In the genomic region with DNA sequence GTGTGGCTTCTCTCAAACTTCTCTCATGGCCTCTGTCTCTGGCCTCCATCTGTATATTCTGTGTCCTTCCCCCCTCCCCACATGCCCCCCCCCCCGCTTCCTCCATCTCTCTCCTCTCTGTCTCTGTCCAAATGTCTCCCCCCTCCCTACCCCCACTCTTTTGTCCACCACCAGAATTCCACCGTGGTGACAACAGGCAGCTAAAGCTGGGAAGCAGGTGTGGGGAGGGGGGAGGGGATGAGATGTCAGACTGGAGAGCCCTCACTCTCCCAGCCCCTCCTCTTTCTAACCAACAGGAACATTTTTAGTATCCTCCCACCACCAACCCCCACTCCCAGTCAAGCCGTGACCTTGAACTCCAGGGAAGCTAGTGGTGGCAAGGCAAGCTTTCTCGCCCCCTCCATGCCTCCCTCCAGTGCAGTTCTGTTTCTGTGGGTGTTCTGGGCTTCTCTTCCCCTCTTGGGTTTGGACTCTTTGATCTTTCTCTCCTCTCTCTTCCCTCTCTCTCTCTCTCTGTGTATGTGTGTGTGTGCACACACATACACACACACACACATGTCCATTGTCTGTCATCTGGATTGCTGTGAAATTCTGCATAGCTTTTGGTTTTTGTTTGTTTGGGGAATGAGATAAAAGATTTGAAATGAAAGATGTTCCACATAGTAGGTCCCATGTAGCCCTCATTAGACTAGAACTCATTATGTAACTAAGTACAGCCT, we compare ENCODE assay signal across 8 mouse cellular contexts. TPM values are rescaled to one million over a fixed set of nuclear protein-coding genes. Genes with fewer than 3 reads are reported as not detected.
DNase-seq lines count a peak whose midpoint lies in the region; ATAC-seq and TF ChIP-seq lines count a peak whose summit lies in the region.

A gene (minus strand): TSS at position 51 of the 719 bp plus-strand sequence.

- peak within 1 kb of the TSS; percentile 62 for H3K27ac ChIP-seq in hindbrain, embryonic 10.5 days
- no peak within 1 kb of the TSS for H3K27ac ChIP-seq in hindbrain, embryonic 14.5 days
- no peak within 1 kb of the TSS for H3K27ac ChIP-seq in MEL (ENCODE audit: control insufficient read depth, low read depth, low read length)
- H3K27ac ChIP-seq in limb, embryonic 14.5 days (replicated peaks; ENCODE audit: low read depth, low read length): no peak within 1 kb of the TSS

- no peaks in the 10 kb centered on the region for H3K36me3 ChIP-seq in hindbrain, embryonic 10.5 days
- H3K36me3 ChIP-seq in hindbrain, embryonic 14.5 days (replicated peaks; ENCODE audit: control insufficient read depth, insufficient read depth): no peaks in the 10 kb centered on the region
- H3K36me3 ChIP-seq in MEL (ENCODE audit: control insufficient read depth in 1 of 2, insufficient read depth in 2 of 2, low read length in 2 of 2): peaks cover 0 to 16% of the 10 kb centered on the region in 2 experiments; a peak in 2 of 4 replicates
- H3K36me3 ChIP-seq in limb, embryonic 14.5 days (ENCODE audit: control insufficient read depth, insufficient read depth, low read length): no peaks in the 10 kb centered on the region

- H3K4me3 ChIP-seq in hindbrain, embryonic 10.5 days: no peak within 1 kb of the TSS
- H3K4me3 ChIP-seq in hindbrain, embryonic 14.5 days (replicated peaks; ENCODE audit: low read length): no peak within 1 kb of the TSS
- no peak within 1 kb of the TSS for H3K4me3 ChIP-seq in MEL (ENCODE audit: control insufficient read depth in 1 of 2, insufficient read depth in 1 of 2, low read depth in 2 of 2, low read length in 2 of 2)
- peak within 1 kb of the TSS; percentile 11; the same call in 1 of the 2 replicates for H3K4me3 ChIP-seq in limb, embryonic 14.5 days (replicated peaks; ENCODE audit: low read length)
- no peak within 1 kb of the TSS for H3K4me3 ChIP-seq in lung, adult 2 months (replicated peaks; ENCODE audit: extremely low read depth, low read depth, low read length)

- WGBS in hindbrain, embryonic 10.5 days: 21% methylated on average over 4 of the region's 4 CpGs
- WGBS in hindbrain, embryonic 14.5 days: 24% methylated on average over 3 of the region's 4 CpGs
- WGBS in limb, embryonic 14.5 days: 10% methylated on average over 4 of the region's 4 CpGs
- 40% methylated on average over 4 of the region's 4 CpGs for WGBS in lung, adult 2 months

- H3K9me3 ChIP-seq in hindbrain, embryonic 10.5 days: no peaks in the 10 kb centered on the region
- H3K9me3 ChIP-seq in hindbrain, embryonic 14.5 days (ENCODE audit: control insufficient read depth, low read length): no peaks in the 10 kb centered on the region
- no peaks in the 10 kb centered on the region for H3K9me3 ChIP-seq in MEL (replicated peaks; ENCODE audit: insufficient read depth, low read length)
- H3K9me3 ChIP-seq in limb, embryonic 14.5 days (ENCODE audit: control insufficient read depth, low read length): no peaks in the 10 kb centered on the region

- H3K27me3 ChIP-seq in hindbrain, embryonic 10.5 days (ENCODE audit: insufficient read depth, poor library complexity, severe bottlenecking): peaks cover 21% of the 10 kb centered on the region
- no peaks in the 10 kb centered on the region for H3K27me3 ChIP-seq in hindbrain, embryonic 14.5 days (ENCODE audit: control insufficient read depth, insufficient read depth, low read length)
- H3K27me3 ChIP-seq in MEL (ENCODE audit: control insufficient read depth in 1 of 2, insufficient read depth in 2 of 2, low read length in 2 of 2): no peaks in the 10 kb centered on the region
- H3K27me3 ChIP-seq in limb, embryonic 14.5 days (ENCODE audit: control insufficient read depth, insufficient read depth, low read length): no peaks in the 10 kb centered on the region

- no peak for ATAC-seq in hindbrain, embryonic 14.5 days (ENCODE audit: low FRiP score)
- peak; percentile 64 for ATAC-seq in limb, embryonic 14.5 days (ENCODE audit: low FRiP score, low read depth)

- no peak for TF ChIP-seq EP300 in MEL (IDR thresholded peaks at IDR 0.05; ENCODE audit: low read depth in 1 of 2, low read length in 2 of 2)

- no peak within 1 kb of the TSS for H3K9ac ChIP-seq in hindbrain, embryonic 14.5 days
- H3K9ac ChIP-seq in MEL (ENCODE audit: control insufficient read depth, low read depth, low read length, poor library complexity, severe bottlenecking): no peak within 1 kb of the TSS
- no peak within 1 kb of the TSS for H3K9ac ChIP-seq in limb, embryonic 14.5 days (ENCODE audit: low read depth, low read length, severe bottlenecking)

- TF ChIP-seq POLR2A in MEL (IDR thresholded peaks at IDR 0.05; ENCODE audit: control insufficient read depth in 1 of 2, insufficient read depth in 1 of 2, low read depth in 1 of 2, low read length in 2 of 2, poor library complexity in 1 of 2): no peak; a peak in 2 of 4 replicates
- no peak for TF ChIP-seq POLR2A in limb, embryonic 14.5 days (IDR thresholded peaks at IDR 0.05; ENCODE audit: borderline replicate concordance, extremely low read depth, insufficient read depth, insufficient read length)
- TF ChIP-seq POLR2A in lung, adult 2 months (IDR thresholded peaks at IDR 0.05; ENCODE audit: borderline replicate concordance, extremely low read depth, low read depth, low read length): no peak

- no peak for TF ChIP-seq CTCF in MEL (IDR thresholded peaks at IDR 0.05 in 2 of 3, conservative IDR thresholded peaks at IDR 0.05 in 1 of 3; ENCODE audit: control insufficient read depth in 1 of 3, insufficient read depth in 1 of 3, low read depth in 2 of 3, low read length in 3 of 3, poor library complexity in 1 of 3, severe bottlenecking in 1 of 3)
- TF ChIP-seq CTCF in lung, adult 2 months (IDR thresholded peaks at IDR 0.05; ENCODE audit: insufficient read depth, low read length): no peak

- H3K4me1 ChIP-seq in hindbrain, embryonic 10.5 days (replicated peaks): peaks cover 32% of the 10 kb centered on the region
- no peaks in the 10 kb centered on the region for H3K4me1 ChIP-seq in hindbrain, embryonic 14.5 days (replicated peaks; ENCODE audit: control insufficient read depth, insufficient read depth, low read length)
- peaks cover 5 to 18% of the 10 kb centered on the region in 2 experiments; a peak in 3 of 4 replicates for H3K4me1 ChIP-seq in MEL (ENCODE audit: control insufficient read depth in 1 of 2, insufficient read depth in 2 of 2, low read length in 2 of 2)
- peaks cover 9% of the 10 kb centered on the region; the same call in 1 of the 2 replicates for H3K4me1 ChIP-seq in limb, embryonic 14.5 days (ENCODE audit: control insufficient read depth, insufficient read depth, low read length)
- H3K4me1 ChIP-seq in lung, adult 2 months (ENCODE audit: control insufficient read depth, insufficient read depth, low read length): no peaks in the 10 kb centered on the region

- no peak for TF ChIP-seq RAD21 in MEL (IDR thresholded peaks at IDR 0.05; ENCODE audit: low read depth, low read length)

- peak; percentile 42 for DNase-seq in hindbrain, embryonic 10.5 days (ENCODE audit: low spot score)
- DNase-seq in hindbrain, embryonic 14.5 days (ENCODE audit: low spot score): no peak
- no peak for DNase-seq in MEL (ENCODE audit: low read depth, low spot score)
- peak; percentile 94 for DNase-seq in heart, adult 11 months
- DNase-seq in limb, embryonic 14.5 days (ENCODE audit: low spot score): peak; percentile 33
- no peak for DNase-seq in B cell, adult 2 months
- DNase-seq in cerebellum, adult 9-10 months: no peak
- no peak for DNase-seq in lung, adult 2 months

- H3K79me2 ChIP-seq in MEL (ENCODE audit: control insufficient read depth, insufficient read depth, low read length, poor library complexity): peaks cover 5% of the 10 kb centered on the region; the same call in 1 of the 2 replicates

- no peak within 1 kb of the TSS for H3K4me2 ChIP-seq in hindbrain, embryonic 14.5 days (replicated peaks)
- H3K4me2 ChIP-seq in limb, embryonic 14.5 days (replicated peaks; ENCODE audit: low read depth, low read length, severe bottlenecking): no peak within 1 kb of the TSS

TF ChIP-seq in MEL, 35 proteins besides CTCF, POLR2A, EP300 and RAD21:
- no peak for TF ChIP-seq POLR2AphosphoS5 (IDR thresholded peaks at IDR 0.05; ENCODE audit: borderline replicate concordance, low read depth, low read length)
- TF ChIP-seq E2F4 (IDR thresholded peaks at IDR 0.05; ENCODE audit: borderline replicate concordance, low read depth, low read length): no peak
- 0 out of 2 replicates have a peak, but pooled peaks have one; percentile 52 for TF ChIP-seq POLR2AphosphoS2 (IDR thresholded peaks at IDR 0.05; ENCODE audit: low read length)
- peak; percentile 18; the same call in 1 of the 2 replicates for TF ChIP-seq ZKSCAN1 (IDR thresholded peaks at IDR 0.05; ENCODE audit: low read depth, low read length)
TF ChIP-seq in MEL: peak in this region for 2.

RNA-seq across cellular contexts. Expression of the gene that starts here (rescaled TPM):
- polyA plus RNA-seq in hindbrain, embryonic 10.5 days (2016; fragmentation: Nextera tagmentation; extraction: Ambion mirVana): 5.7 and 6.2 TPM in 2 replicates
- 1.8 and 3.9 TPM in 2 replicates for polyA plus RNA-seq in hindbrain, embryonic 14.5 days (2014; fragmentation: Nextera tagmentation; extraction: Ambion mirVana)
- 5.0 and 5.4 TPM in 2 replicates for total RNA-seq in MEL (2012; rRNA removed)
- polyA plus RNA-seq in MEL (2012; ENCODE audit: insufficient read depth in 1 of 2, insufficient read length in 2 of 2, low read depth in 1 of 2, low replicate concordance in 2 of 2, missing spikeins in 1 of 2): 10 to 100 TPM in 1 of 2 experiments, not detected in 1; 16.4 TPM
- 99.8 and 238 TPM in 2 replicates for polyA plus RNA-seq in limb, embryonic 14.5 days (2012; rRNA removed)
- 241 and 300 TPM in 2 replicates for polyA plus RNA-seq in limb, embryonic 14.5 days (2014; fragmentation: Nextera tagmentation; extraction: Ambion mirVana)
- polyA plus RNA-seq in lung, adult 2 months (2012; rRNA removed): 0.81 and 0.89 TPM in 2 replicates

Comparison
In these comparisons a context has a peak if more than half of its experiments do, and no peak if none do; other contexts are left out.
1. RNA of the gene that starts here (polyA plus RNA-seq): 99.8 to 300 TPM in limb, embryonic 14.5 days; 16.4 TPM in MEL, 5.7 to 6.2 TPM in hindbrain, embryonic 10.5 days, 1.8 to 3.9 TPM in hindbrain, embryonic 14.5 days and 0.81 to 0.89 TPM in lung, adult 2 months; every median in the first group is over 4 times any median in the second.
2. DNase-seq: peak in hindbrain, embryonic 10.5 days (single experiment), heart, adult 11 months (single experiment) and limb, embryonic 14.5 days (single experiment); none in hindbrain, embryonic 14.5 days (single experiment), MEL (single experiment), B cell, adult 2 months (0 of 2), cerebellum, adult 9-10 months (single experiment) and lung, adult 2 months (single experiment).